Mouse (Mus musculus) thymus, adult 2 months (tissue): ENCODE results near the gene Vps4a. TPM values are rescaled to one million over a fixed set of nuclear protein-coding genes. Genes with fewer than 3 reads are reported as not detected.

Source experiments
- DNase-seq: peaks from one replicate; pipeline ENCODE4 v3.0.0; 2021
- H3K27ac ChIP-seq: fragments of 200-500 bp; 2 replicates; pipeline ENCODE4 v1.5.1; 2012; ENCODE audit warnings: low read length, control low read depth; ENCODE audit not compliant: control insufficient read depth, insufficient read depth
- H3K27me3 ChIP-seq: fragments of 200-500 bp; 2 replicates; pipeline ENCODE4 v1.6.1; 2012; ENCODE audit warnings: mild to moderate bottlenecking, low read length, moderate library complexity, mixed read lengths; ENCODE audit not compliant: control insufficient read depth, insufficient read depth
- H3K36me3 ChIP-seq: fragments of 200-500 bp; 2 replicates; pipeline ENCODE4 v1.6.1; 2012; ENCODE audit warnings: mild to moderate bottlenecking, low read length, moderate library complexity; ENCODE audit not compliant: control insufficient read depth, insufficient read depth
- H3K4me1 ChIP-seq: fragments of 200-500 bp; replicated peaks from 2 replicates; pipeline ENCODE4 v1.6.1; 2012; ENCODE audit warnings: low read length; ENCODE audit not compliant: control insufficient read depth, insufficient read depth
- H3K4me3 ChIP-seq: fragments of 200-500 bp; 2 replicates; pipeline ENCODE4 v1.5.1; 2012; ENCODE audit warnings: mild to moderate bottlenecking, low read length, control low read depth, moderate library complexity; ENCODE audit not compliant: control insufficient read depth, insufficient read depth
- CTCF ChIP-seq: fragments of 200-500 bp; IDR thresholded peaks from 2 replicates; pipeline ENCODE4 v1.5.1; 2012; ENCODE audit warnings: mild to moderate bottlenecking, control low read depth, low read length, moderate library complexity, borderline replicate concordance; ENCODE audit not compliant: control insufficient read depth, poor library complexity, insufficient read depth; ENCODE audit errors: extremely low read depth
- POLR2A ChIP-seq: fragments of 200-500 bp; IDR thresholded peaks from 2 replicates; pipeline ENCODE4 v1.6.1; 2012; ENCODE audit warnings: mild to moderate bottlenecking, low read length, control low read depth, moderate library complexity; ENCODE audit not compliant: control insufficient read depth, poor library complexity, insufficient read depth; ENCODE audit errors: extremely low read depth
- WGBS: fragments of 180-500 bp; shearing (Covaris S2); methylation state at CpG from one replicate; pipeline ENCODE4 v1.1.7; 2018; 5-methylcytosine and 5-hydroxymethylcytosine counted together
- polyA plus RNA-seq: library from polyadenylated mRNA; depleted of rRNA; stranded (reverse); fragments of >200 nt; gene quantifications from 2 replicates; pipeline ENCODE4 v1.2.3, GENCODE M21; 2012; rRNA removed

Gene Vps4a
- polyA plus RNA-seq, 1 experiment = 31.6 TPM

GRCm38 (mm10) chr8:107086018-107086417 is 55.0 kb downstream of the Vps4a start:
- WGBS = 95% methylated on average over 5 of the region's 5 CpGs
- Histone ChIP-seq H3K27me3 (no peaks in the 10 kb centered on the region), H3K4me1 (no peaks in the 10 kb centered on the region), H3K4me3 (no peak overlapping the region), H3K27ac (no peak overlapping the region), H3K36me3 (peaks cover 35% of the 10 kb centered on the region)
- DNase-seq = no peak
- TF ChIP-seq POLR2A = no peak
- TF ChIP-seq CTCF = no peak

- H3K27me3 ChIP-seq = no peaks in the 10 kb centered on the region
- no peak overlapping the region for H3K4me3 ChIP-seq
- over 99% methylated on average over 5 of the region's 5 CpGs for WGBS
- peaks cover 24% of the 10 kb centered on the region for H3K36me3 ChIP-seq
- no peaks in the 10 kb centered on the region for H3K4me1 ChIP-seq
- no peak for TF ChIP-seq CTCF
- no peak overlapping the region for H3K27ac ChIP-seq
- no peak for DNase-seq
These were observed 57.6 kb downstream of the Vps4a start for GRCm38 (mm10) chr8:107088526-107089063.

- Histone ChIP-seq H3K4me3 (no peak overlapping the region), H3K27ac (no peak overlapping the region), H3K27me3 (no peaks in the 10 kb centered on the region), H3K36me3 (peaks cover 24% of the 10 kb centered on the region), H3K4me1 (peaks cover 2% of the 10 kb centered on the region; the same call in 1 of the 2 replicates)
- no peak for TF ChIP-seq POLR2A
- TF ChIP-seq CTCF = no peak
- 98% methylated on average over 7 of the region's 7 CpGs for WGBS
- no peak for DNase-seq
These were observed 59.5 kb downstream of the Vps4a start for GRCm38 (mm10) chr8:107090531-107090930.

Other genes starting within 250 kb of the Vps4a start
- gene Has3, start 161.0 kb upstream of the Vps4a start, polyA plus RNA-seq = 1.4 and 2.0 TPM in 2 replicates
- 35.8 and 36.6 TPM in 2 replicates for gene Utp4, start 137.6 kb upstream of the Vps4a start, polyA plus RNA-seq
- 4.5 and 4.6 TPM in 2 replicates for gene Sntb2, start 95.5 kb upstream of the Vps4a start, polyA plus RNA-seq
- gene Pdf, start 17.4 kb downstream of the Vps4a start, polyA plus RNA-seq = 32.2 and 41.4 TPM in 2 replicates
- gene Cog8, start 25.5 kb downstream of the Vps4a start, polyA plus RNA-seq = 59.7 and 68.6 TPM in 2 replicates
- 34.1 and 38.4 TPM in 2 replicates for gene Nip7, start 25.7 kb downstream of the Vps4a start, polyA plus RNA-seq
- 0.20 TPM in 2 replicates for gene Tmed6, start 34.4 kb downstream of the Vps4a start, polyA plus RNA-seq
- 30.9 and 31.5 TPM in 2 replicates for gene Terf2, start 65.3 kb downstream of the Vps4a start, polyA plus RNA-seq
- 62.1 and 65.6 TPM in 2 replicates for gene Cyb5b, start 119.4 kb downstream of the Vps4a start, polyA plus RNA-seq